Mouse (Mus musculus) left cerebral cortex, postnatal 25 days (tissue): ENCODE measurements at regions not wholly inside any gene's neighbourhood (a gene's known extent, or its start where the extent isn't known, plus 50 kb on each side); places are given as distances from the start of the nearest gene placed in this dataset.

Experiments
- DNase-seq, 2 experiments: peaks; one replicate each; pipeline ENCODE4 v3.0.0; 2022; ENCODE audit warnings: low spot score in 2 of 2, mixed read lengths in 1 of 2
- intact Hi-C: fragments of 180-260 bp; cut with DNase I; formaldehyde crosslinking; loops from one replicate; pipeline ENCODE4 v1.15.1; 2025

DNA sequence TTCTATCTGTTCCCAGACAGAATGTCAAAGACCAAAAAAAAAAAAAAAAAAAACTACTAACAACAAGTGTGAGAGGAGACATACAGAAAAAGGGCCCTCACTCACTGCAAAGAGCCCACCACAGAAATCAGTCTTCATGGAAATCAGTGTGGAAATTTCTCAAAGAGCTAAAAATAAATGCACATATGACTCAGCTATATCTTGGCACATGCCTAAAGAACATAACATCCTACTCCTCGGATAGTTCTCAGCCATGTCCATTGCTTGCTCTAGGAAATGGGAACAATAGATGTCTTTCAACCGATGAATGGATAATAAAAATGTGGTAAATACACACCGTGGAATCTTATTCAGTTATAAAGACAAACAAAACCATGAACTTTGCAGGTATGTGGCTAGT lies 95.1 kb upstream of the Kctd3 start:
- no peak for DNase-seq
- intact Hi-C loops = no loop called here

DNA sequence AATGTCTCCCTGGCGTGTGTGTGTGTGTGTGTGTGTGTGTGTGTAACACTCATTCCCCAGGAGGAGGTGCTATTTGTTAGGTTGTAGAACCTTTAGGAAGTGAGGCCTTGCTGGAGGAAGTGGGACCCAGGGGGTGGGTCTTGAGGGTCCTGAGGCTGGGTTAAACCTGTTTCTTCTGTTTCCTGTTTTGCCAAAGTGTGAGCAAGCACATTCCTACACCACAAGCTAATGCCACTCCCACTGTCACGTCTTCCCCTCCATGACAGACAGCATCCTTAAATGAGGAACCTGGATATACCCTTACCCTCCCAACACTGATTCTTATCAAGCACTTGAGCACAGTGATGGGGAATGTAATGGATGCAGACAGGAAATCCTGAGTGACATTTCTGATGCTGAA lies 91.5 kb upstream of the Kctd3 start:
- intact Hi-C loops = no loop called here
- DNase-seq = no peak

DNA sequence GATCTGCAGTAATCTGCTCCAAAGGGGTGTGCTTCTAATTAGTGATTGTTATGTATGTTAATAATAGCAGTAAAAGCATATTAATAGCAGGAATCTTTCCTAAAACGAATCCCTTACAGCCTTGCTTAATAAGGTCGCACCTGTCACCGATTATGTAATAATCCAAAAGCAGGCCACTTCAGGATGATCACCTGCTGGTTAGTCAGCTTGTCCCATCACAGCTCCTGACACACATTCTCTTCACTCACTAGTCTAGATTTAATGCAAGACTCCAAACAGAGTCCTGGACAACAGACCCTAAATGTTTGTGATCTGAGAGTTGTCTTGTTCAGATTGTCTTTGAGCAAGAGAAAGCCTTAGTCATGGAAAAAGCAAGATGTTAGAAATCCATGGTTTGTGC lies 85.2 kb upstream of the Kctd3 start:
- intact Hi-C loops = no loop called here
- DNase-seq = no peak

DNA sequence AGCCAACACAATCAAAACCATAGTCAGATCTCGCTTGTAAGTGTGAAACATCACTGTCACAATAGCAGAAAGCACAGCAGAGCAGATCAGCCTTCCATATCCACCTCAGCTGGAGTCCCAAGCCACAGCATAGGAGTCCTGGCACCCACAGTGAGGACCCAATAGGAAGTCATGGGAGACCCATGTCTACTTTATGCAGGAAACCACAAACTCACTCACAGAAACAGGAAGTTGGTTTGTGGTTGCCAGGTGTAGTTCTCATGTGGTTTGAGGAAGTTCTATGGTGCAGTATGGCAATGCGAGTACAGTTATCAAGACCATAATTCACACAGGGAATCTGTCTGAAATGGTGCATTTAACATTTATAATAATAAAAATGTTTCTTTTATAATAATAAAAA lies 77.6 kb upstream of the Kctd3 start:
- no peak for DNase-seq
- intact Hi-C loops = no loop called here

DNA sequence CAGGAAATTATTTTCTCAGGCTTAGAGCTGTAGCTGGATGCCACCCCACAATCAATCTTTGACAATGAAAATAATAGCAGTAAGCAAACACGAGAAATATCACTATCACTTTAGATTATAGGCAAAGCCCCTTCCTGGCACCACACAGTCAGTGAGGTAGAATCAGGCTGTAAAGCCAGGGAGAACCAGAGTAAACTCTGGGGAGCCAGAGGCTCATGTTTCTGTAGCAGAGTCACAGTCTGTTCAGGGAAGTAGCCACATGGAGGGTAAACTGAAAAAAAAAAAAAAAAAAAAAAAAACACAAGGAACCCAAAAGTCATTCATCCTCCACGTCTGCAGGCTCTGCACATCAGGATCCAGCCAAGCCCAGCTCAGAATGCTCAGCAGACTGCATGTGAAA lies 73.6 kb upstream of the Kctd3 start:
- intact Hi-C loops = no loop called here
- no peak for DNase-seq

DNA sequence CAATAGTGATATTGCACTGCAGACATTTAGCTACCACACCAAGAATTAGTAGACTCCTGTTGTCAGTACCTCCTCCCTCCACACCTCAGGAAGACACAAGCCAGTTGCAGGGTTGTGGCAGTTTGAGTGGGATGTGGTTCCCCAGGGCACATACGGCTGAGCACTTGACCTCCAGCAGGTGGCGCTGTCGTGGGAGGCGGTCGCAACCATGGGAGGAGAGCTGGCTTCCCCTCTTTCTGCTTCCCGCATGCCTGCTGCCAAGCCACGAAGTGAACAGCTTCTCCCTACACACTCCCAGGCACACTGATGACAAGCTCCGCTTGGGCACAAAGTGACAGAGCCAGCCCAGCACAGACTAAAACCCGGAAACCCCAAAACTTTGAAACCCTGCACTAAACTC lies 73.2 kb upstream of the Kctd3 start:
- intact Hi-C loops = no loop called here
- DNase-seq = peak; percentile 30 to 36

DNA sequence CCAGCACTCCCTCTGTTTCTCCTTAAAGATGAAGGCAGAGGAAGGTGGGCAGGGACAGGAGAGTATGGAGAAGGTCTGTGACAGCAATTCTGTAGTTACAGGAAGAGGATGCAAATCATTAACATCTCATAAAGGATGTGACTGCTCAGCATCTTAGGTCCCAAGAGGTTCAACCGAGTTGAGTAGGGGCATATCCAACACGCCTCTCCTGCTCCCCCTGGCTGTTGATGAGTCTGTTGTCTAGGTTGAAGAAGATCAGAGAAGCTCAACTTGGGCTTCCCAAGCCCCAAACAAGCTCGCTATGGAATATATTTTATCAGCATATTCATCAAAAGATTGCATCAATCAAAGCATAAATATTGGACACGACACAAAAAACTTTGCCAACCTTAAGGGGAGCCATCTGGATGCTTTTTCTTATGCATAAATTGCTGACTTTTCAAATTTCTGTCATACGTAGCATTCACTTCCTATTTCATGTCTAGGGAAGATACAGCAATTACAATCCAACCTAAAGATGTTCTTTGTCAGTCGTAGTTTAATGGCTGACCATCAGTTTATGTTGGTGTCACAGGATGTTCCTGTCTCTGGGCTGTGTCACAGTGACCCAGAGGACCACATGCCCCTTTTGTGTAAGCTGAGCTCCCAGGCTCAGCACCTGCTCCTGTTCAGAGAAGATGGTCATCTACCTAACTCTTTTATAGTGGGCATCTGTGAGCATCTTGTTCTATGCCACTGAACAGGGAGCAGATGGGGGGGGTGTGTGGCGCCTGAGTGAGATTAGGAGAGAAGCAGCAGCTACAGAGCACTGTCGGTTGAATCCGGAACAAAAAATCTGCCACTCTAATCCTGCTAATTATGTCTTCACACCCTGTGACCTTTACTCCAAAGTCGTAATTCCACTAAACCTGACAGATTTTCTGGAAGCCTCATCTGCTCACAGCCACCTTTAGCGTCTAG lies 72.1 kb upstream of the Kctd3 start:
- intact Hi-C loops = no loop called here
- no peak for DNase-seq

DNA sequence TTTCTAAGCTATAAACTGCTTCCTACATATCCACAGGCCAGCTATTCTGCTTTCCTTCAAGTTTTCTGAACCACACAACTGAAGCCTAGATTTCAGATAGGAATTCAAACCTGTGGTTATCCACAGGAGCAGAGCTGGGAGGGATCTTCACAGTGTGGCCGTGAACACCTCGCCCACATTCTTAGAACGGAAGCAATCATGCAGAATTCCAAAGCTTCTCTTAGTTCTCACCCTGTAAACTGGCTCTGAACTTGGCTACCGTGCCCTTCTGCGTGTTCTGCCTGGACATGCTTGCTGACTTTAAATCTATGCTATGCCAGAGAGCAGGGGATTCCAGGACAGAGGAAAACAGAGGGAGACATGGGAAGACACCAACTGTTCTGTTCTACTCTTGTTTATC lies 70.2 kb upstream of the Kctd3 start:
- intact Hi-C loops = no loop called here
- no peak for DNase-seq

DNA sequence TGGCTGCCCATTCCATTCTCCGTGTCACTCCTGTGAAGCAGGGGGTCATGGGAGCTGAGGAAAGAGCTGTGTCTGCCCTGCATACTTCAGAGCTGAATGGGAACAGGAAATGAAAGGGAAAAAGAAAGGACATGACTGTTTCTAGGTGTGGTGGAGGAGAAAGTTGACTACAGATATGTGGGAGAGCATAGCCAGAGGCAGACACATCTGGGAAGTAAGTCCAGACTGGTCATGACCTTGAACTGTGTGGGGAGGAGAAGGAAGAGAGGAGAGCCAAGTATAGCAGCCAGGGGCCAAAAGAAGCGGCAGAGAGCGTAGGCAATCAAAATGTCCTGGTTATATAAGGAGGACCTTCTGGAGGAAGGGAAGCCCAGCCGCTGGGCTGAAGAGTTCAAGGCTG lies 68.6 kb upstream of the Kctd3 start:
- DNase-seq = no peak
- intact Hi-C loops = no loop called here

DNA sequence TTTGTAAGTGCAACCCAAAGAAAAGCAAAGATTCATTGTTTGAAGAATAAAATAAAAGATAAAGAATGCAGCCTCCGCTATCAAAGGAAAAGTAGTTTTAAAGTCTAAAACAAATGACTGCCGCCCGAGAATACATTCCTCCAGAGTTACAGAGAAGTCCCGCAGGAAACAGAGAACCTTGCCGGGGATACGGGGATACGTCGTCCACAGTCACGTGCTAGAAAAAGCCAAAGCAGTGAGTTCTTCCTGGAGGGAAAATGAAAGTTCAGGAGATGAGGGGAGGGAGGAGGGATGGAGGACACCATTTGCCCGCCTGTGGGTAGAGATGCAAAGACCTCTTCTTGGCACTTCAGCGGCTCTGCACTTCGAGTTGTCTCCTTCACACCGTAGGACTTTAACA lies 68.0 kb upstream of the Kctd3 start:
- intact Hi-C loops = no loop called here

DNA sequence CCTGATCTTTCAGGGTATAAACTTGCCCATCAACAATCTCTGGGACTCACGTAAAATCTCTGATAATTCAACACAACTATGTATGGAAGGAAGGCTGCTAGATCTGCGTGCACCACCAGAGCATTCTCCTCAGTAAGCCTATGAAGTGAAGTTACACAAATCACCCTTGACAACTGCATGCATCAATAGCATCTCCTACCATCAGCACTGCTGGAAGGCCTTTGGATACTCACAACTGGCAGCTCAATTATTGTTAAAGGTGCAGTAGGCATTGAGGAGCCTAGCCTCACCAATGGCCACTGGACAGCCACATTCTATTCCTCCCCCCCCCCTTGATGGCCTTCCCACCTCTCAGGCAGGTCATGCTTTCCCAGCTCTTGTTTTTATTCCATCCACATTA lies 64.9 kb upstream of the Kctd3 start:
- DNase-seq = no peak
- intact Hi-C loops = no loop called here

More for the DNA sequence above, 68.0 kb upstream of the Kctd3 start:
- DNase-seq = no peak

DNA sequence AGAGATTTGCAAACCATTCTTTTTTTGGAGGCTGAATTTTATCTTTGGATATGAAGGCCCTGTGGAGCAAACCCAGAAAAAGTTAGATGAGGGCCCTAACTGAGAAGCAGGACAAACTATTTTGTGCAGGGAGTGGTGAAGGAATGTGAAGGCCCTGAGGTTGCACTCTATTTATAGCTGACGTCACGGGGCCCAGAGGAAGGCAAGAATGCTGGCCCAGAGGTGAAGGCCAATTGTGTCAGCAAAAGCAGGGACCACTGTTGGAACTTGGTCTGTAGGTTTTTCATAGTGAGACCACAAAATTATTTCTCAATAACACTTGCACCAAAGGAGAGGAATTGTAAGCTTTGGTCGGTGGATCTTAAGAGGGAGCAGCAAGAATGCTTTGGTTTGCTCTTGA lies 60.6 kb upstream of the Kctd3 start:
- intact Hi-C loops = no loop called here
- no peak for DNase-seq

DNA sequence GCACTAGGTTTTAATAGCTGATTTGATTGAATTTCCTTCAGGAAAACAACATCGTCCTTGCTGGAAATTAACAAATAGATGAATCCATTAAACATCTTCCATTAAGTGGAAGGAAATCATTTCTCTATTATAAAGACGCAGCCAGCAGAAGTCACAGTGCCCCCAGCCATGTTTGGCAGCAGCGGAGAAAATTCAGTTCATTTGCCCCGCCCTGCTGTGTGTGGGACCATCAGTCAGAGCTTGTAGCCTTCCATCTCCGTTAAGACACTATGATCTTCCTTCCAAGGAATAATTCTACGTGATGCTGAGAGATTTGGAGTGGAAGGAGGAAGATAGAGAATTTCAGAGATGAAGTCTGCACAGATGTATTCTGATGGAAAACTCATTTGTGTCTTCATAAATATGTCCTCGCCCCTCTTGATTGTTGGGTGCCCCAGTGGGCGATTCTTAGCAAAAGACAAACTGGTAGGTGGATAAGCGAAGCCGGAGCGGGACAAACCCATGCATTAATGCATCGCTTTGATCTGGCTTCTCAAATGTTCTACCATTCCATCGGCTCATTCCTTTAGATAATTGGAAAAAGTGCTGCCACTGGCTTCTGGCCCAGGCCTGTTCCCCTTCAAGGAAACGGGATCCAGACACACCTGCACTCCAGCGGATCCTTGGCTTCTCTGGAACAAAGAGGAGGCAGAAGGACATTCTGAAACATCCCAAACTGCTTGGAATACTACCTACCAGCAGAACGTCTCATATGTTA lies 59.7 kb upstream of the Kctd3 start:
- no peak for DNase-seq
- intact Hi-C loops = no loop called here

DNA sequence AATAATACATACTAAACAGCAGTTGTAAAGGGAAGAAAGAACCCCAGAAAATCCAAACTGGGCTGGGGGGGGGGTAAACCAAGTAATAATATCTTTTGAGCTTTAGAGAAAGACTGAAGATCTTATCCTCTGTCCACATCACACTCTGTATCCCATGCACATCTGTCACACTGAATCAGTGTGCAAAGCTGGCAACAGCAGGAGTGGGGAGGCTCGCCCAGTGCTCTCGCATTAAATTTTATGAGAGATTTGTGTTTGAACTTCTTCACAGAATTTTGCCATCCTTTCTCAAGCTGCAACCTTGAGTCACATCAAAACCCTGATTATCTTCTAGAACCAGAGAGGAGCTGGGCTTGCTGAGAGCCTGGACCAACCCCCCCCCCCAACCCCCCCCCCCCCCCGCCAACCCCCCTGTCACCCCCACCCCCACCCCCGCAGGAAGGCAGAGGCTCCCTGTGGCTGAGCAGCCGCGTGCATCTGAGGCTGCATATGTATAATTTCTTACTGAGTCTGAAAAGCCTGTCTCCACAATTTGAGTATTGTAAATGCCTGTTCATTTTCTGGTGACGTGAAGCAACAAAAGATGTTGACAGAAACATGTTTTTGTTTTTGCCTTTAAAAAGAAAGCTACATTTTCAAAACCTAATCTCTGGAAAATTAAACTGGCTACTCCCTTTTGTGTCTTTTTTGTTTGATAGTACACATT lies 59.0 kb upstream of the Kctd3 start:
- DNase-seq = no peak
- intact Hi-C loops = no loop called here

DNA sequence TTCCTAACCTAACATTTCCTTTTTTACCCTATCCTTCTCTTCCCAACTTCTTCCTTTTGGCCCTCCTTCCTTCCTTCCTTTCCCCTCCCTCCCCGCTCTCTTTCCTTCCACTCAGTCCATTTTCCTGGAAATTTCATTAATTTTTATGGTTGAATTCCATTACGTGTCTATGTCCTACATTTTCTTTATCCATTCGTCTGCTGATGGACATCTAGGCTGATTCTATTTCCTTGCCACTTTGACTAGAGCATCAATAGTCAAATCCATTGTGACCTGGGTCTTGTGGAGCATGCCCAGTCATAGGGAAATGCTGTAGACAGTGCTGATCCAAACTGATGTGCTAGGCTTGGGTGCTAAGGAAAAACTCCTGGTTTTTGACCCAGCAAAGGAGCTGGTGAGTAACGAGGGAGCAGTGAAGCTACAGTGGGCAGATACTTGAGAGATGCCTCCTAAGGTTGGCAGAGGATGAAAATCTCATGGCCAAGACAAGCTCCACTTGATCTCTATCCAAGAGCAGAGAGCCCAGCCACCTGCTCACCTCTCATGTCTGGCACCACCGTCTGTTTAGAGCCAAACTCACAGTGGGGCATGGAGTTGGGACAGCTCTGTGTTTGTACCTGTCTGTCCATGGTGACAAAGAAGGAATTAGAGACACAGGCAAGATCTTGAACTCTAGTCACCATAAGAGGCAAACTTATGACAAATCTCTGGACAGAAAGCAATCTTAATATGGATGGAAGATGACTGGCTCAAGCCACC lies 57.7 kb upstream of the Kctd3 start:
- no peak for DNase-seq
- intact Hi-C loops = no loop called here

DNA sequence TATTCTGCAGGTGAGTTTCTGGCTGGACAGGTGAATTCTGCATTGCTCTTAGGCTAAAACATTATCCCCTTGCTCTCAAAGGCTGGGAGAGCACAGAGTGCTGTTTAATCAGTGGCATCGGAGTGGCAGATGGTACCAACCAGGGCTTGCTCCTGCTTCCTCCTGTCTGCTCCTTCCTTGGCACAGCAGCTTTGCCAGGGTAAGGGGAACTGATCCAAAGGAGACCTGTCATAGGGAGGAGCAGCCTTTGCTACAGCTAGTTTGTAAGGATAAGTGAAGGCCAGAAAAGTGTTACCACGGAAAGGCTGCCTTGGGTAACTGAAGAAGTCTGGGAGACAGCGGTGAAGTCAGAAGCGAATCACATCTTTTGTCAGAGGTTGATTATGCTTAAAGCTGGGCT lies 57.0 kb upstream of the Kctd3 start:
- intact Hi-C loops = no loop called here
- DNase-seq = no peak

DNA sequence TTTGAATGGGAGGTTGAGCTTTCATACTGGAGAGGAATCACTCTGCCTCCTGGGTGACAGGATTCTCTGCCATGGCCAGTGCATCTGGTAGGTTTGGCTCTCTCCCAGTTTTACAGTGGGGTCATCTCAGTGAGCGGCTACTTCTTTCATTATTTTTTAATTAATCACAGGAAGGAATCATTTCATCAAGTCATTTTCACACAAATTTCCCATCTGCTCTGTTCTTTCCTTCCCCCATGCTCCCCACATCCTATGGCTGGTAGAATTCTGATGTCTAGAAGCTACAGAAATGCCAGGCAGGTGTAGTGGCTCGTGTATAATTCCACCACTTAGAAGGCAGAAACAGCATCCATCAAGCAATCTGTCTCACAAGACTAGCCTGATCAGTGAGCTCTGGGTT lies 56.1 kb upstream of the Kctd3 start:
- intact Hi-C loops = no loop called here
- DNase-seq = no peak

DNA sequence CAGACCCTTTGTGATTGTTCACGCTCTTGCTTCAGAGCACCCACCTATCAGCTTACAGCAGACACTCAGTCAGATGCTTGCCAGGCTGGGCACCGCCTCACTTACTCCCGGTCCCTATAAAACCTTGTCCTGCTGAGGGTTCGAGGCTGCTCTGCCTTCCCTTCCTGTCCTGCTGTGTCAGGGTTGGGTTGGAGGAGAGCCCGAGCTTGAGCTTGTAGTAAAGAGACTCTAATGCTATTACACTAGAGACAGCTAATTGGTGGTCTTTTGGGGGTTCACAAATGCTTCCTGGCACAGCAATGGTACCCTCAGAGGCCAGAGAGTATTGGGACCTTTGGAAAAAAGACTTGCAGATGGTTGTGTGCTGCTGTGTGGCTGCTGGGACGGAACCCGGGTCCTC lies 55.6 kb upstream of the Kctd3 start:
- DNase-seq = no peak
- intact Hi-C loops = no loop called here
